Mouse (Mus musculus) telencephalon, adult 2 months (tissue): ENCODE measurements around the gene Olfr1446.

ENCODE experiments used
- DNase-seq: peaks from one replicate; pipeline ENCODE4 v3.0.0-alpha.2; 2011; ENCODE audit warnings: low read depth, low spot score

Gene Olfr1446

DNA sequence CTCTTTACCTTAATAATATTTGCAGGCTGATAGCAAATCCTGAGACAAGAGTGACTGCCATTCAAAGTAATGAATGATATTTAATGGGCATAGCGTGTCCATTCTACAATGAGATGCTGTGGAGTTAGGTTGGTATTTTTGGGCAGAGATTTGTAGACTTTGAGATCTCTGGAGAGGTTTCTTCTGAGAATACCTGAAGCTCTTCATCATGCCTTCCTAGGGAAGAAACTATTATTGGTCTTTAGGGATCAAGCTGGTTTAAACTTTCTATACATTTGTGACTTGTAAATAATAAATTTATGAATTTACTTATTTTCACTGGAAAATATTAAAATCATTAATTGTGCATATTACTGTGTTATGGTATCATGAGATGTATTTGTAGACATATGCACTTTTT is at the start of gene Olfr1446:
TSS of gene Olfr1446 (minus strand) at position 101 of the 400 bp plus-strand sequence.
- no peak for DNase-seq

DNA sequence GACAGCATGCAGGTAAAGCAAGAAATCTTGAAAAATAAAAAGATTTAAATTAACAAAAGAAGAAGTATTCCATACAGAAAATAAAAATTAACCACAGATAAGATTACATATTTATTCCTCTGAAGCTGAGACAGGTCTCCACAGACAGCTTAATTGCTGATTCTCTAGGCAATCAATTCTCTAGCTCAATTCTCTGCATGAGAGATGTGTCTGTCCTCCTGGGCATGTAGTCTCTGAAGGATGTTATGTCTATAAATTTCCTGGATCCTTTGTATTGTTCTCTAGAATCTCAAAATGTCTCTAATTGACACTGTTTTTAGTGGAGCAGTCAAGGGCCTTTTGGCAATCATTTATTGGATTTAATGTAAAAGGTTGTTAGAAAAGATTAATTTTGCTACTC is 37.2 kb upstream of the Olfr1446 start, which contains the start of gene Olfr1449:
TSS of gene Olfr1449 (plus strand) at position 301 of the 400 bp plus-strand sequence.
- DNase-seq = no peak

DNA sequence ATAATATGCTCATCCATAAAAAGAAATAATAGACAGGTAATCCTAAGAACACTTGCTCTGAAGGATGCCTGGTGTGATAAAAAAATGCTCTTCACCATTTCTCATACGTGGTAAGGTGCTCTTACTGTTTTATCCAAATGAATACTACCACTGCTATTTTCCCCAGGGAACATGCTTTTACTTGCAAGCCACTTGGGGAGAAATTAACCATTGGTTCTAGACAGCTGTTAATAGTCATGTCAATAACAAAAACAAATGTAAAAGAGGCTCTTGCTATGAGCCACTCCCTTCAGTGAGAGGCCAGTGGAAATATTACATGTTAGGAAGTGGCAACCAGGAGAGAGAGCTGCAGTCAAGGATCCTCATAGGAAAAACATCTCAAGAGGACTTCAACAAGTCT is 31.0 kb upstream of the Olfr1446 start, which contains the start of gene Olfr1448:
TSS of gene Olfr1448 (minus strand) at position 101 of the 400 bp plus-strand sequence.
- no peak for DNase-seq

DNA sequence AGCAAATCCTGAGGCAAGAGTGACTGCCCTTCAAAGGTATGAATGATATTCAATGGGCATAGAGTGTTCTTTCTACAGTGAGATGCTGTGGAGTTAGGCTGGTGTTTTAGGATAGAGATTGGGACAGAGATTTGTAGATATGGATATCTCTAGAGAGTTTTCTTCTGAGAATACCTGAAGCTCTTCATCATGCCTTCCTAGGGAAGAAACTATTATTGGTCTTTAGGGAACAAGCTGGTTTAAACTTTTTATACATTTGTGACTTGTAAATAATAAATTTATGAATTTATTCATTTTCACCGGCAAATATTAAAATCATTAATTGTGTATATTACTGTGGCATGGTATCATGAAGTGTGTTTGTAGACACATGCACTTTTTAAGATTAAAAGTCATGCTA is 10.3 kb upstream of the Olfr1446 start, which contains the start of gene Olfr1447:
TSS of gene Olfr1447 (minus strand) at position 101 of the 400 bp plus-strand sequence.
- DNase-seq = no peak

DNA sequence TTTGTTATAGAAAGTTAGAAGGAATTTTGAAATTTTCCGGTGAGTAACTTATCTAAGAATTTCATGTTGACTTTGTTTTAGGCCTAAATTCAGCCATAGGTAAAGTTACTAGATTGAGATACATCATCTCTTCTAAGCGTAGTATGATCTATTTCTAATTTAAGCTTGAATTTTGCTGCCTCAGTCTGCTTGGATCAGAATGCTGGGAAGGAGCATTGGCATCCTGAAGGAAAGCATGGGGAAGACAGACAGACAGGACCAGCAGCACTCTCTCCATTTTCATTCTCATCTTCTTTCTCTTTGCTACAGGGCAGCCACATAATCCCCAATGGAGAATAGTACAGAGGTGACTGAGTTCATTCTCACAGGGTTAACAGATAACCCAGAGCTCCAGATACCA is 9.8 kb downstream of the Olfr1446 start, which contains the start of gene Olfr1445:
TSS of gene Olfr1445 (plus strand) at position 301 of the 400 bp plus-strand sequence.
- DNase-seq = no peak

DNA sequence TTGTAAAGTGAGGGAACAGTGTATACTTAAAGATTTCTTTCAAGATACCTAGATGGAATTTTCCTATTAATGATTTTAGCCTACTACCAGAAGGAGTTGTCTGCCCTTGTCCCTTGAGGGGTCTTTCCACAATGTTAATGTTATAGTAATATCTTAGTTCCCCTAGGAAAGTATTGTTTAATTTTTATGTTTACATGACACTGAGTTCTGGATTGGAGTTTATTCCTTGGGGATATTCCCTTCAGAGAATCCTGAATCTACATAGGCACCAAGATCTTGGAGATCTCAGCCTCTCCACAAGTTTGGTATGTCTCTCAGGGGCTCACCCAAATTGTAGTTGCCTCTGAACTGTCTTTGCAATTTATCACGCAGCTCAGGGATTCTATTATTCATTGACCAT is 36.3 kb downstream of the Olfr1446 start, which contains the start of gene Olfr1444:
TSS of gene Olfr1444 (plus strand) at position 301 of the 400 bp plus-strand sequence.
- no peak for DNase-seq

DNA sequence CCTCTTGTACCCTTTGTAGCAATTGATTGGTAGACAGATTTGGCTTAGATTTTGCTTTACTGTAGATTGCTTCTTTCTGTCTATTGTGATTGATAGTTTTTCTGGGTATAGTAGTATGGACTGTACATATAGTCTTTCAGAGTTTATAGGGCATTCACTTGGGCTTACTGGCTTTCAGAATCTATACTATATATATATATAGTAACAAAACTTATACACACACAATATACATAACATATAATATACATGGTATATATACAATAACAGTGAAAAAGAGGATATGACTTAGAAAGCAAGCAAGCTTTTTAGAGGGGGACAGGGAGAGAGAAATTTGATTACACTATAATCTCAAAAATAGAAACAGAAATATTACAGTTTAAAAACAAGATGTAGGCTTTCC is 46.9 kb downstream of the Olfr1446 start, which contains the start of gene Gm5244:
TSS of gene Gm5244 (plus strand) at position 301 of the 400 bp plus-strand sequence.
- no peak for DNase-seq

DNA sequence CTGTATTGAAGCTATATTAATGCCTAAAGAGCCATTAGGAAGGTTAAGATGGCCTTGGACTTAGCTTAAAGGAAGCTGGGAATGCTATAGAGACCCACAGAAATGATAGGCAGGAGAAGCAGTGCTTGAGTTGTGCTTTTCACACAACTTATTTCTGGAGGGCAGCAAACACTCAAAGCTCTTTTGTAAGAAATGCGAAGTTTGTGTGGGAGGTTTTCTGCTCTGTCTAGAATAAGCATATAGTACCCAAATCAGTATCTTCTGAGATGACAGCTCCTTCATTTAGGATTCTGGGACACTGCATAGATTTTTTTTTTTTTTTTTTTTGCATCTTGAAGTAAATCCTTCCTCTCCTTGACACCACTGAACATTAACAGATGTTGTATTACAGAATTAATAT is 54.8 kb downstream of the Olfr1446 start:
- DNase-seq = no peak
